Mouse (Mus musculus): ENCODE results near the gene Phf24. TPM values are rescaled to one million over a fixed set of nuclear protein-coding genes. Genes with fewer than 3 reads are reported as not detected.

The Phf24 gene
- polyA plus RNA-seq, 1 experiment from 2014 or later = not detected

DNA sequence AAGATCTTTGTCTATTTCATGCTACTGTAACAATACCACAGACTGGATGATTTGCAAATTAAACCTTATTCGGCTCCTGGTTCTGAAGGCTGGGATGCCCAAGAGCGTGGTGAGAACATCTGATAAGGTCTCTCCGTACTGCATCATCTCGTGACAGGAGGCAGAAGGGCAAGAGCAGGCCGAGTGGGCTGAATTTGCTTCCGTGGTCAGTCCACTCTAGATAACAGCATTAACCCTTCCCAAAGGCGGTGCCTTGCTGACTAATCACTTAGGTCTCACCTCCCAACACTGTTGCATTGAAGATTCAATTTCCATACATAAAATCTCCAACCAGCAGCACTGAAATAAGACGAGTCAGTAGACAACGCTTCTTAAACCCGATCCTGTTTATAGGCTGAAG is 3.1 kb upstream of the Phf24 start:
- CTCF ChIA-PET = no interaction called here
- H3K27me3 ChIP-seq = peaks cover 51% of the 10 kb centered on the region
- in situ Hi-C loops (cut with MboI; ENCODE audit: low pct_unique_long_range_greater_than_20kb) = no loop called here
- DNase-seq (ENCODE audit: low read depth, low spot score) (no peak), ATAC-seq (no peak)
- POLR2A ChIA-PET = no interaction called here
- no peak for TF ChIP-seq CTCF (IDR thresholded peaks at IDR 0.05)

DNA sequence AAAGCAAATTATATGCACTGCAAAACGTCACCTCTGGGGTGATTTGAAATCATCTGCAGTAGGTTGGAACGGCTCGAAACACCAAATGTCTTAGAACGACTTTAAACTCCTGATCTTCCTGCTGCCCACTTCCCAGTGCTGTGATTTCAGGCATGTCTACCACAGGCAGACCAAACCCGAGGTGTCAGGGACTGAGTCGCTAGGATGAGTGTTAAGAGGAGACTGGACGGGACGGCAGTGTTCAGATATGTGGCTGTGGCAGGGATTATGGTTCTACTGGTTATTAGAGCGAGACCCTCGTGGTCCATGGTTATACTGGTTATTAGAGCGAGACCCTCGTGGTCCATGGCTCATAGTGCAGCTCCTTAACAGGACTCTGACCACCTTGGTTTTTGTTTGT is 1.1 kb upstream of the Phf24 start:
- TF ChIP-seq CTCF (IDR thresholded peaks at IDR 0.05) = no peak
- DNase-seq (ENCODE audit: low read depth, low spot score) = no peak
- ChIA-PET POLR2A (interaction anchor here (0.6 kb wide), 1 partner anchor 136 kb away, joined by 3 read pairs; no protein-coding TSS in a partner anchor), CTCF (no interaction called here)
- ATAC-seq = no peak
- in situ Hi-C loops (cut with MboI; ENCODE audit: low pct_unique_long_range_greater_than_20kb) = no loop called here
- H3K27me3 ChIP-seq = peaks cover 46% of the 10 kb centered on the region

DNA sequence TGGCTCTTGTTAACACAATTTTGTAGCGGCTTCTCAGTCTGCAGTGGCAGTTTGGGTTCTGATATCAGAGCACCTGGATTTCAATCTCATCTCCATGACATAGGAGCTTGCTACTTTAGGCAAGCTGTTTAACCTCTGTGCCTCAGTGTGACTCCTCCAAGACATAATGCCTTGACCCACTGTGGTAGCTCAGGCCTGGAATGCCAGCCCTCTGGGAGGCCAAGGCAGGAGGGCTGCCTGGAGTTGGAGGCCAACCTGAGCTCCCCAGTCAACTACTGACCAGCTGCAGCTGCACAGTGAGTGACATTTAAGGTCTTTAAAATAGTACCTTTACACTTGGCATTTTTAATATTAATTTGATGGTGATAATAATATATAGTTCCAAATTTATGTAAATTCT is 494 bp upstream of the Phf24 start:
- peaks cover 49% of the 10 kb centered on the region for H3K27me3 ChIP-seq
- in situ Hi-C loops (cut with MboI; ENCODE audit: low pct_unique_long_range_greater_than_20kb) = no loop called here
- ChIA-PET CTCF (no interaction called here), POLR2A (no interaction called here)
- no peak for TF ChIP-seq CTCF (IDR thresholded peaks at IDR 0.05)
- ATAC-seq = no peak
- no peak for DNase-seq (ENCODE audit: low read depth, low spot score)

DNA sequence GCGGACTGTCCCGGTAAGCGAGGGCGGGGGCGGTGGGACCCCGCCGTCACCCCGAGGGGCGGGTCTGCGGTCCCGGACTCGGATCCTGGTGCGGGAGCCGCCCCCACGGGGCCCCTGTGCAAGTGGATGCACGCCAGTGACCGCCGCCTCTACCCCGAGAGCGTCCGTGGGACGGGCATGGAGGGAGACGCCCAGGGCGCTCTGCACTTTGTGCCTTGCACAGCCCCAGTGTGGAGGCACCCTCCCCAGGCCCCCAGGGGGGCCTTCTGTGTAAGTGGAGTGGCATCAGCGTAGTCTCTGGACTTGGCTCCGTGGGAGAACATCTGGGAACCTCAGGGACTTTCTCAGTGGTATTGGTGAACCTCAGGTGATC is 928 bp downstream of the Phf24 start:
- POLR2A ChIA-PET = no interaction called here
- in situ Hi-C loops (cut with MboI; ENCODE audit: low pct_unique_long_range_greater_than_20kb) = no loop called here
- CTCF ChIA-PET = no interaction called here
- ATAC-seq = no peak
- H3K27me3 ChIP-seq = peaks cover 49% of the 10 kb centered on the region
- no peak for TF ChIP-seq CTCF (IDR thresholded peaks at IDR 0.05)
- no peak for DNase-seq (ENCODE audit: low read depth, low spot score)

DNA sequence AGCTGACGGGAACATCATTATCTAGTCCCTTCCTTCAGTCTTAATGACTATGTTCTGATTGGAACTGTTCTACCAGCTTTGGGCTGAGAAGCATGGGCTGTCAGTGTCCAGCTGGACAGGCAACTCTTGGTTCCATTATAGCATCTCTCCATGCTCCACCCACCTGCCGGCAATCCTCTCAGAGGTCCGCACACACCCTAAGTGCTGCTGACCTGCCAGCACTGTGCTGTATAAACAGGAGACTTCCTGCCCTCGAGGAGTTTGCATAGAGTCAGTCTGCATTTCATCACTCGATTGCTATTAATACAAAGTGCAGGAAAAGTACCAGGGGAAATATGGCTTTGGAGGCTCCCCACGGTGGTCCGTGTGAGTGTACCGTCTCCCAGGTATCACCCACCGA is 4.3 kb downstream of the Phf24 start:
- ATAC-seq (no peak), DNase-seq (ENCODE audit: low read depth, low spot score) (no peak)
- POLR2A ChIA-PET = no interaction called here
- H3K27me3 ChIP-seq = peaks cover 36% of the 10 kb centered on the region
- in situ Hi-C loops (cut with MboI; ENCODE audit: low pct_unique_long_range_greater_than_20kb) = no loop called here
- CTCF ChIA-PET = no interaction called here
- TF ChIP-seq CTCF (IDR thresholded peaks at IDR 0.05) = no peak

DNA sequence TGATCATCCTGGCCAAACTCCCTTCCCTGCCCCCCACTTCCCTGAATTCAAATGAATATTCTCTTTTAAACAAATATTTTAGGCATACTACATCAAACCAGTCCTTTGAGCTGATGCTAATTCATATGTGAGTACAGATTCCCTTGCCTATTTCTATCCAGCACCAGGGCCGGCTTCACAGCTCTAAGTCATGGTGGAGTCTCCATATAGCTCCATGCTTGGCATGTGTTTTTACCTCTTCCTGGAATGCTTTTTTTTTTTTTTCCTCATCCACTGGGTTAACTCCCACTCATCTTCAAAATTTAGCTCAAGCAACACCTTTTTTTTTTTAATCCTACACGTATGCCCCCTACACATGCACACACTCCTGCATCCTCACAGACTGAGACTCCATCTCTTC is 5.1 kb downstream of the Phf24 start:
- TF ChIP-seq CTCF (IDR thresholded peaks at IDR 0.05) = no peak
- ChIA-PET CTCF (no interaction called here), POLR2A (no interaction called here)
- in situ Hi-C loops (cut with MboI; ENCODE audit: low pct_unique_long_range_greater_than_20kb) = no loop called here
- no peak for DNase-seq (ENCODE audit: low read depth, low spot score)
- no peak for ATAC-seq
- H3K27me3 ChIP-seq = peaks cover 32% of the 10 kb centered on the region

DNA sequence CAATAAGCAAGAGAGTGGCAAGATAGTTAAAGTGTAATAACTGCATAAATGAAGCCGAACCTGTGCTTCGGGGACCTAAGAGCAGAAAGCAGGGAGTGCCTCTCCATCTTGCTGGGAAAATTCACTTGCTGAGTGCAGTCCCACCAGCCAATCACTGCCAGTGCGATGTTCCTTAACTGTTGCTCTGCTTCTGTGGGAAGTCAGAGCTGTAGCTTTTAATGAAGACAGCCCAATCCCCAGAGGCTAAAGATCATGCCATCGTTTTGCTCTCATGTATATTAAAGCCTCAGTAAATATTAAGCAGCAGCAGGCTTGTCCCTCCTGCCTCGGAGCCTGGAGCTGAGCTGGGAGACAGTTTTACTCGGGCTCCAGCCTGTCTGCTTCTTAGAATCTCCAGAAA is 5.6 kb downstream of the Phf24 start:
- ATAC-seq (no peak), DNase-seq (ENCODE audit: low read depth, low spot score) (no peak)
- no peak for TF ChIP-seq CTCF (IDR thresholded peaks at IDR 0.05)
- H3K27me3 ChIP-seq = peaks cover 29% of the 10 kb centered on the region
- in situ Hi-C loops (cut with MboI; ENCODE audit: low pct_unique_long_range_greater_than_20kb) = no loop called here
- POLR2A ChIA-PET = no interaction called here
- CTCF ChIA-PET = no interaction called here

DNA sequence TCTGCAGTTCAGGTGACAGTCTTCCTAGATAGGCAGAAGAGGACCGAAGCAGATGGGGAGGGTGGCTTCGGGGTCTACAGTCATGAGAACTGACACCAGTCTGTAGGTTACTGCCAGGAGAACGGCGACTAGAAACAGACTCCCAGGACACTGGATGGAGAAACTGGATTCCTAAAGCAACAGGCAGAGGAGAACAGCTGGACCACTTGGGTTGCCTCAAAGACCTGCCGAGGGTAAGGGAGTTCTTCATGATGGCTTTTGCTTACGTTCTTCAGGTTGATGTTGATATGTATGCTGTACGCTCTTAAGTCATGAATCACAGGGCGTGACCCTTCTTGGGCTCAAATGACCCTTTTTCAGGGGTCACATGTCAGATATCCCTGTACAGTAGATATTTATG is 6.0 kb downstream of the Phf24 start:
- in situ Hi-C loops (cut with MboI; ENCODE audit: low pct_unique_long_range_greater_than_20kb) = no loop called here
- POLR2A ChIA-PET = no interaction called here
- H3K27me3 ChIP-seq = peaks cover 27% of the 10 kb centered on the region
- ATAC-seq = no peak
- no peak for TF ChIP-seq CTCF (IDR thresholded peaks at IDR 0.05)
- CTCF ChIA-PET = no interaction called here
- DNase-seq (ENCODE audit: low read depth, low spot score) = no peak

DNA sequence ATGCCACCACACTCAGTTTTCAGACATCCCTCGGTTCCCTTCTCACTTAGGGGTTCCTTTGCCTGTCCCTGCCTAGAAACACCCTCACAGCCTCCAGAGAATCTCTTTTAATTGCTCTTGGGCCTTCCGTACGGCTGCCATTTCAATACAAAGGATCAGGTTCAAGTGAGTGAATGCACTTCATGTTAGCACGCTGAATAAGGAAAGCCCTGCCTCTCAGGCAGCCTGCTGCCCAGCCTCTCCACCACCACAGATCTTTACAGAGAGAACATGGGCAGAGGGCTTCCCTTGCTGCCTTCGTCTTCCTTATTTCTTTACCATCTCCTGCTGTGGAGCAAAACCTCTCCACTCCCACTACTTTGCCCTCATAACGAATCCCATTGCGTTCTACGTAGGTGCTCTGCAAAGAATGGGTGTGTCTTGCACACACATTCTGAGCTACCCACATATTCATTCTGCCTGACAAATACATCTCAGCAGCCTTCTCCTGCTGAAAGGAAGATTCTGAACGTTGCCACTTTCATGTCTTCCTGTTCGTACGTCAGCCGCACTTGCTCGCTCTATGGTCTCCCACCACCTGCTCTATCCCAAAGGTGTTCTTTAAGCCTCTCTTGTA is 7.7 kb downstream of the Phf24 start:
- POLR2A ChIA-PET = no interaction called here
- no peak for DNase-seq (ENCODE audit: low read depth, low spot score)
- ATAC-seq = no peak
- peaks cover 14% of the 10 kb centered on the region for H3K27me3 ChIP-seq
- CTCF ChIA-PET = no interaction called here
- TF ChIP-seq CTCF (IDR thresholded peaks at IDR 0.05) = no peak
- in situ Hi-C loops (cut with MboI; ENCODE audit: low pct_unique_long_range_greater_than_20kb) = no loop called here

DNA sequence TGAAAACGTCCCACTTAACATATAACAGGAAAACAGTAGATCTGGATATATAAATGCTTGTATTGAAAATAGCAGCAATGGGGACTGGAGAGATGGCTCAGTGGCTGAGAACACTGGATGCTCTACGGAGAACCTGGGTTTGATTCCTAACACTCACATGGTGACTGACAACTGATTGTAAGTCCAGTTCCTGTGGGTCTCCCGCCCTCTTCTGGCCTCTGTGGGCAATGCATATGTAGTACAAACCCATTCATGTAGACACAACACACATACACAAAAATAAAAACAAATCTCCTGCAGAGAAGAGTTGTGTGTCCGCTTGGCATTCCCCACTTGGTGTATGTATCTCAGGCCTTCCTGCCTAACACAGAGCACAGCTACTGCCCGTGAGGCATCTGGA is 11.7 kb downstream of the Phf24 start:
- CTCF ChIA-PET = no interaction called here
- peaks cover 17% of the 10 kb centered on the region for H3K27me3 ChIP-seq
- POLR2A ChIA-PET = no interaction called here
- no peak for ATAC-seq
- TF ChIP-seq CTCF (IDR thresholded peaks at IDR 0.05) = no peak
- DNase-seq (ENCODE audit: low read depth, low spot score) = no peak
- in situ Hi-C loops (cut with MboI; ENCODE audit: low pct_unique_long_range_greater_than_20kb) = no loop called here

DNA sequence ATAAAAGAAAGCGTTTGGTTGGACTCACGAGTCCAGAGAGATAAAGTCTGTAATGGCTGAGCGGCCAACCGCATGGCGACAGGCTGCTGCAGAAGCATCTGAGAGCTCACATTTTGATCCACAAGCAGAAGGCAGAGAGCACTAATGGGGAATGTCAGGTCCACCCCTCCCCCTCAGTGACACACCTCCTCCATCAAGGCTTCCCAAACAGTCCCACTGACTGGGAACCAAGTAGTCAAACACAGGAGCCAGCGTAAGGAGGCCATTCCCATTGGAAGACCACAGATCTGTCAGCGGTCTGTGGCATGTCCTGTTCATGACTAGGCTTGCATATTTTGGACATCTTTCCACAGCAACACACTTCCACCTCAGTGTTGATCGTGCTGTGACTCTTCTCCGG is 12.5 kb downstream of the Phf24 start:
- ATAC-seq (no peak), DNase-seq (ENCODE audit: low read depth, low spot score) (no peak)
- in situ Hi-C loops (cut with MboI; ENCODE audit: low pct_unique_long_range_greater_than_20kb) = no loop called here
- POLR2A ChIA-PET = no interaction called here
- CTCF ChIA-PET = no interaction called here
- peaks cover 17% of the 10 kb centered on the region for H3K27me3 ChIP-seq
- TF ChIP-seq CTCF (IDR thresholded peaks at IDR 0.05) = no peak

DNA sequence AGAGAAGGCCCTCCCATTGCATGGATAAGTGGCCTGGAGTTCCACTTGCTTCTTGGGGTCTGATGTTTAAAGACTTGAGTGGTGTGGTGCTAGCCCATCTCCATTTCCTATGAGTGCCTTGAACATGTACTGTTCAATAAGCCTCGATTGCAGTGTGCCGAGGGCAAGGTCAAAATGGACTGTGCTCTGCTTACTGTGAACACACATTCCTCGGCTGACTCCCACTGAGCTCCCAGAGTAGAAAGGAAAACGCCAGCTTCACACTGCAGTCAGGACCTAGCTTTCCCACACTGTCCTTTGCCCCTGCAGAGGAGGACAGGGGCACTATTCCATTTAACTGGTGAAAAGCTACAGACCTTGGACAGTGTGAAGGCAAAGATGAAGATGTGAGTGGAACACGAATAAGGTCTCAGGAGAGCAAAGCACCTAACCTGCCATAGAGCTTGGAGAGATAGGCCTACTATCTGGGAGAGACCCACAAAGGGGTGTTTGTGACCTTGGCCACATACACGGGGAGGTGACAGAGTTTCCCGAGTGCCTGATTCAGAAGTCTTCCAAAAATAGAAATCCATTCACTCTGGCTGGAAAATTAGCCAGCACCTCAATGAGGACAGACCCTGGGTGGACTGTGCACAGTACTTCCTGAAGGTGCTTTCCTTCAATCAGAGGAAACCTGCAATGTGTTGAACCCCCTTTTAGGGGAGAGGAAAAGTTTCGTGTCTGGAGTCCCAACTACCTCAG is 15.9 kb downstream of the Phf24 start:
- ChIA-PET POLR2A (no interaction called here), CTCF (no interaction called here)
- H3K27me3 ChIP-seq = peaks cover 24% of the 10 kb centered on the region
- no peak for DNase-seq (ENCODE audit: low read depth, low spot score)
- in situ Hi-C loops (cut with MboI; ENCODE audit: low pct_unique_long_range_greater_than_20kb) = no loop called here
- no peak for ATAC-seq
- TF ChIP-seq CTCF (IDR thresholded peaks at IDR 0.05) = no peak

Data from Patski (cell line).